Mouse (Mus musculus) embryonic facial prominence, embryonic 10.5 days (tissue): ENCODE measurements around the gene Usp8. TPM values are rescaled to one million over a fixed set of nuclear protein-coding genes. Genes with fewer than 3 reads are reported as not detected.
A peak's percentile ranks its signal among the peaks of the same experiment; 100 is the strongest.

ENCODE experiments used
- DNase-seq: peaks from one replicate; pipeline ENCODE4 v3.0.0-alpha.2; 2017; ENCODE audit warnings: low spot score
- H3K27ac ChIP-seq: fragments of 300-500 bp; sonication (generic); replicated peaks from 2 replicates; pipeline ENCODE4 v1.5.1; 2016; ENCODE audit warnings: mild to moderate bottlenecking
- H3K27me3 ChIP-seq: fragments of 300-500 bp; sonication (generic); replicated peaks from 2 replicates; pipeline ENCODE4 v1.6.1; 2016; ENCODE audit warnings: low read depth, mild to moderate bottlenecking; ENCODE audit not compliant: poor library complexity, severe bottlenecking
- H3K36me3 ChIP-seq: fragments of 300-500 bp; sonication (generic); replicated peaks from 2 replicates; pipeline ENCODE4 v1.6.1; 2016; ENCODE audit warnings: mild to moderate bottlenecking, moderate library complexity
- H3K4me1 ChIP-seq: fragments of 300-500 bp; sonication (generic); 2 replicates; pipeline ENCODE4 v1.6.1; 2016
- H3K4me3 ChIP-seq: fragments of 300-500 bp; sonication (generic); 2 replicates; pipeline ENCODE4 v1.5.1; 2016; ENCODE audit warnings: mild to moderate bottlenecking, moderate library complexity
- H3K9me3 ChIP-seq: fragments of 300-500 bp; sonication (generic); 2 replicates; pipeline ENCODE4 v1.6.1; 2016; ENCODE audit warnings: mild to moderate bottlenecking
- WGBS: fragments of 180-500 bp; shearing (Covaris S2); methylation state at CpG from one replicate; pipeline ENCODE4 v1.1.7; 2016; 5-methylcytosine and 5-hydroxymethylcytosine counted together
- polyA plus RNA-seq: library from polyadenylated mRNA; unstranded; fragments of >200 nt; fragmentation: Nextera tagmentation; extraction: Ambion mirVana; gene quantifications from 2 replicates; pipeline ENCODE4 v1.2.1, GENCODE M21; 2016

The Usp8 gene
- polyA plus RNA-seq, 1 experiment from 2014 or later, result 44.0 TPM

DNA sequence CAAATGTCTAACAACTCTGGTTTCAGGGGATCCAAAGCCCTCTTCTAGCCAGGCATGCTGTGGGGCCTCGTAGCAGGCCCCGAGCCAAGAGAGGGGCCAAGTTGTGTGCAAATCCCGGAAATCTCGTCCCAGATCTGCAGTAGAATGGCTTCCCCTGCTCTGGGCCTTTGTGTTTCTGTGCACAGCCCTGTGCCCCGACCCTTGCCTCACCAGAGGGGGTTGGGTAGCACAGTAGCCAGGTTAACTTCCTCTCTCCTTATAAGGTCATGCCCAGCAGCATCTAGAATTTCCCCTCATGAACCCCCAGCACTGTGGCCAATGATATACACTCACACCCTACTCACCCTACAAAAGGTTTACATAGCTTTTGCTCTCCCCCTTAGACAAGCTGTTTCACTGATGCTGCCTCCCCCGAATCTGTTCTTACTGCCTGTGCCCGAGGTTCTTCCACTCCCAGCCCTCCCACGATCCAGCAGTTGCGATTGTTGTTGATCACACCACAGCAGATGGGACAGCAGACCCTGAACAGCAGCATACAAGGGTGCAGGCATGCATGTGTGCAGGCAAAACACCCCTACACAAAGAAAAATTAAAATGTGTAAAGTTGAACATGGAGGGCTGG, 80.7 kb downstream of the Usp8 start:
- 0 out of 2 replicates have a peak overlapping the region, but pooled peaks have one; percentile 70 for H3K27ac ChIP-seq
- H3K27me3 ChIP-seq, result no peaks in the 10 kb centered on the region
- DNase-seq, result peak; percentile 25
- no peaks in the 10 kb centered on the region for H3K9me3 ChIP-seq
- peaks cover 7% of the 10 kb centered on the region for H3K4me1 ChIP-seq
- no peak overlapping the region for H3K4me3 ChIP-seq
- WGBS, result 56% methylated on average over 9 of the region's 9 CpGs
- peaks cover 33% of the 10 kb centered on the region for H3K36me3 ChIP-seq

DNA sequence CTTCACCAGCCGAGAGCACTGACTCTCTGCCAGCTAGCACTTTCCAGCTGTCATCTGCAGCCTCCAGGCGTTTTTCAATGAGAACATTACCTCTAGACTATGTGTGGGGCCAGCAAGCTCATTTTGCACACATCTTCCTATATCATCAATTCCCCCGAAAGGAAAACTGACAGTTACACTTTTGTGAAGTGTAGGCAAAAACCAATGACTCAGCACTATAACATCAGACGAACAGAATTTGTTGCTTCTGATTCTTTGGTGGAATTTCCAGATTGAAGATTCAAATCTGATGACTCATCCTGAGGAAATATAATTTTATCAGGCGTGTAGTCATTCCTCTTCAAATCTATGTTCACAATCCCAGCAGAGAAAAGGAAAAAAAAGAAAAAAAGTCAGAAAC, 85.5 kb downstream of the Usp8 start:
- H3K27ac ChIP-seq, result no peak overlapping the region
- DNase-seq, result no peak
- H3K4me3 ChIP-seq, result no peak overlapping the region
- H3K9me3 ChIP-seq, result no peaks in the 10 kb centered on the region
- peaks cover 6% of the 10 kb centered on the region for H3K4me1 ChIP-seq
- H3K36me3 ChIP-seq, result peaks cover 78% of the 10 kb centered on the region
- 79% methylated on average over 5 of the region's 5 CpGs for WGBS
- no peaks in the 10 kb centered on the region for H3K27me3 ChIP-seq

DNA sequence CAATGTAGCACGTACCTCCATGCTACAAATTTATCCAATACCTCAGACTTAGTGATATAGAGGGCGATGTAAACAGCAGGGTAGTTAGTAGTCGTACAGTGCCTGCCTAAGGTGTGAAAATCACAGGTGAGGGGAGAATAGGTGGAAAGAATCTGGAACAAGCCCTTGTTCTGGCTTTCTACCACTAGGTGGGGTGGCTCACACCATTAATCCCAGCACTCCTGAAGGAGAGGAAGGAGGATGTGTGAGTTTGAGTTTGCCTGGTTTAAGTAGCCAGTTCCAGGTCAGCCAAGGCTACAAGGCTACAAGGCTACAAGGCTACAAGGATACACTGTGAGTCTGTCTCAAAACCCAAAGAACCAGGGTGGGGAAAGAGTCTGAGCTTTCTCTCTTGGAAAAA, 88.6 kb downstream of the Usp8 start:
- 85% methylated on average over 3 of the region's 3 CpGs for WGBS
- Histone ChIP-seq H3K27me3 (no peaks in the 10 kb centered on the region), H3K4me3 (no peak overlapping the region), H3K36me3 (peaks cover 95% of the 10 kb centered on the region), H3K27ac (no peak overlapping the region), H3K9me3 (no peaks in the 10 kb centered on the region), H3K4me1 (no peaks in the 10 kb centered on the region)
- DNase-seq, result no peak

DNA sequence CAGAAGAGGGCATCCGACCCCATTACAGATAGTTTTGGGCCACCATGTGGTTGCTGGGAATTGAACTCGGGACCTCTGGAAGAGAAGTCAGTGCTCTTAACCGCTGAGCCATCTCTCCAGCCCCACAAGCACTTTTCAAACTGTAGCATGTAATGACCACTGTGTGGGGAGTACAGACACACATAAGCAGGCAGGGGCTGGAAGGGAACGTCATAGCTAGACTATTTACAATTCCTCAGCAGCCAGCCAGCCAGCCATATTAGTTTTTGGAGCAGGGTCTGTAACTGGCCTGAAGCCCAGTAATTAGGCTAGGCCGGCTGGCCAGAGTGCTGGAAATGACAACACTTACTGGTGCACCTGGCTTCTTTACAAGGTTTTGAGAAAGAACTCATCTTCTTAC, 91.3 kb downstream of the Usp8 start:
- Histone ChIP-seq H3K36me3 (peaks cover 93% of the 10 kb centered on the region), H3K4me3 (no peak overlapping the region), H3K27ac (no peak overlapping the region), H3K4me1 (no peaks in the 10 kb centered on the region), H3K9me3 (no peaks in the 10 kb centered on the region), H3K27me3 (no peaks in the 10 kb centered on the region)
- WGBS, result 89% methylated on average over 5 of the region's 5 CpGs
- no peak for DNase-seq

DNA sequence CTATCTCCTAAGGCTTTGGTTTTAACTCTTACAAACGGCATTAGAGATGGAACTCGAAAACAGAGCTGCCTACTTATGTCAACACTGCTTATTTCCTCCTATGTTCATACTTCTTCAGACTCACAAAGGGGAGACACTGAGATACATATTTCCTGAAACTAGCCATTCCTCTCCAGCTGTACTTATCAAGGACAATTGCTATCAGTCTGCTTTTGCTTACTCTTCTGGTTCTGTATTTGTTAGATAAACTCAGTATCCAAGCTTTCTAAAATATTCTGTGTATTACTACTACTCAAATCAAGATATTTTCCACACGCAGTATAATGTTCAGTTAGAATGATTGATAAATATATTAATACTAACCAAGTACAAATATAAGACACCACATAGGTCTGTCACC, 94.9 kb downstream of the Usp8 start:
- peaks cover 93% of the 10 kb centered on the region for H3K36me3 ChIP-seq
- no peak for DNase-seq
- no peaks in the 10 kb centered on the region for H3K9me3 ChIP-seq
- no peaks in the 10 kb centered on the region for H3K27me3 ChIP-seq
- H3K4me3 ChIP-seq, result no peak overlapping the region
- H3K27ac ChIP-seq, result no peak overlapping the region
- H3K4me1 ChIP-seq, result no peaks in the 10 kb centered on the region
- WGBS, result 96% methylated on average over 3 of the region's 3 CpGs

Other genes starting within 250 kb of the Usp8 start
- gene Atp8b4, start 206.7 kb upstream of the Usp8 start, polyA plus RNA-seq, result 0.52 and 1.3 TPM in 2 replicates
- gene Slc27a2, start 154.9 kb upstream of the Usp8 start, polyA plus RNA-seq, result 1.5 and 3.8 TPM in 2 replicates
- 0.40 and 0.95 TPM in 2 replicates for gene Hdc, start 88.0 kb upstream of the Usp8 start, polyA plus RNA-seq
- gene Gabpb1, start 31.0 kb upstream of the Usp8 start, polyA plus RNA-seq, result 80.6 and 87.3 TPM in 2 replicates
- 2.8 and 3.2 TPM in 2 replicates for gene Usp50, start 76.1 kb downstream of the Usp8 start, polyA plus RNA-seq
- 53.5 and 60.0 TPM in 2 replicates for gene Trpm7, start 168.9 kb downstream of the Usp8 start, polyA plus RNA-seq
- 28.5 and 28.7 TPM in 2 replicates for gene Sppl2a, start 225.9 kb downstream of the Usp8 start, polyA plus RNA-seq